Mouse (Mus musculus) spleen, adult 2 months (tissue): ENCODE results near the gene Zp3.

Experiments
- CTCF ChIP-seq: fragments of 200-500 bp; IDR thresholded peaks from 2 replicates; pipeline ENCODE4 v1.5.1; 2011; ENCODE audit warnings: mild to moderate bottlenecking, inconsistent platforms; ENCODE audit not compliant: insufficient read depth, insufficient read length, insufficient replicate concordance; ENCODE audit errors: extremely low read depth
- POLR2A ChIP-seq: fragments of 200-500 bp; IDR thresholded peaks from 2 replicates; pipeline ENCODE4 v1.6.1; 2011; ENCODE audit warnings: low read depth, low read length, inconsistent platforms

GRCm38 (mm10) chr5:136035285-136035684 is 55.4 kb downstream of the Zp3 start:
- TF ChIP-seq POLR2A (no peak), CTCF (no peak)
